Mouse (Mus musculus): ENCODE measurements around the gene Gpi1. TPM values are rescaled to one million over a fixed set of nuclear protein-coding genes. Genes with fewer than 3 reads are reported as not detected.

The Gpi1 gene
- polyA plus RNA-seq, 1 experiment from 2014 or later, result 149 TPM

GRCm38 (mm10) chr7:34252030-34252429 lies 21.9 kb upstream of the Gpi1 start:
- Histone ChIP-seq H3K27ac (replicated peaks) (no peak overlapping the region), H3K9ac (no peak overlapping the region), H3K4me1 (replicated peaks) (no peaks in the 10 kb centered on the region), H3K4me3 (replicated peaks) (no peak overlapping the region), H3K36me3 (replicated peaks) (peaks cover 90% of the 10 kb centered on the region), H3K4me2 (no peak overlapping the region), H3K27me3 (no peaks in the 10 kb centered on the region), H3K9me3 (replicated peaks) (no peaks in the 10 kb centered on the region)
- 68% methylated on average over 2 of the region's 2 CpGs for WGBS (ENCODE audit: insufficient replicate concordance)
- ATAC-seq (ENCODE audit: insufficient read depth), result no peak

- H3K27ac ChIP-seq (replicated peaks), result no peak within 1 kb of the TSS
- ATAC-seq (ENCODE audit: insufficient read depth), result no peak
- no peaks in the 10 kb centered on the region for H3K9me3 ChIP-seq (replicated peaks)
- H3K9ac ChIP-seq, result no peak within 1 kb of the TSS
- no peak within 1 kb of the TSS for H3K4me3 ChIP-seq (replicated peaks)
- no peaks in the 10 kb centered on the region for H3K4me1 ChIP-seq (replicated peaks)
- no peak within 1 kb of the TSS for H3K4me2 ChIP-seq
- 84% methylated on average over 7 of the region's 7 CpGs for WGBS (ENCODE audit: insufficient replicate concordance)
- H3K36me3 ChIP-seq (replicated peaks), result peaks cover 90% of the 10 kb centered on the region
- H3K27me3 ChIP-seq, result no peaks in the 10 kb centered on the region
Measured at GRCm38 (mm10) chr7:34250738-34251137, 20.6 kb upstream of the Gpi1 start, which contains the start of gene Gm6096. TSS of gene Gm6096 (plus strand) at chr7:34251038.

- Histone ChIP-seq H3K36me3 (replicated peaks) (peaks cover 90% of the 10 kb centered on the region), H3K9ac (no peak overlapping the region), H3K4me3 (replicated peaks) (no peak overlapping the region), H3K4me2 (no peak overlapping the region), H3K9me3 (replicated peaks) (no peaks in the 10 kb centered on the region), H3K27me3 (no peaks in the 10 kb centered on the region), H3K4me1 (replicated peaks) (no peaks in the 10 kb centered on the region), H3K27ac (replicated peaks) (no peak overlapping the region)
- ATAC-seq (ENCODE audit: insufficient read depth), result no peak
- 78% methylated on average over 3 of the region's 3 CpGs for WGBS (ENCODE audit: insufficient replicate concordance)
Measured at GRCm38 (mm10) chr7:34246870-34247499, 16.8 kb upstream of the Gpi1 start.

GRCm38 (mm10) chr7:34242176-34242575 lies 12.0 kb upstream of the Gpi1 start:
- Histone ChIP-seq H3K9ac (no peak overlapping the region), H3K36me3 (replicated peaks) (peaks cover 87% of the 10 kb centered on the region), H3K4me3 (replicated peaks) (no peak overlapping the region), H3K27me3 (no peaks in the 10 kb centered on the region), H3K27ac (replicated peaks) (no peak overlapping the region), H3K9me3 (replicated peaks) (no peaks in the 10 kb centered on the region), H3K4me1 (replicated peaks) (0 out of 2 replicates have a peak, but pooled peaks cover 1% of the 10 kb centered on the region), H3K4me2 (no peak overlapping the region)
- no peak for ATAC-seq (ENCODE audit: insufficient read depth)
- WGBS (ENCODE audit: insufficient replicate concordance), result 93% methylated on average over 11 of the region's 11 CpGs

GRCm38 (mm10) chr7:34238086-34238485 lies 8.0 kb upstream of the Gpi1 start:
- peaks cover 67% of the 10 kb centered on the region for H3K36me3 ChIP-seq (replicated peaks)
- H3K9me3 ChIP-seq (replicated peaks), result no peaks in the 10 kb centered on the region
- 82% methylated on average over 5 of the region's 5 CpGs for WGBS (ENCODE audit: insufficient replicate concordance)
- H3K4me3 ChIP-seq (replicated peaks), result no peak overlapping the region
- no peaks in the 10 kb centered on the region for H3K27me3 ChIP-seq
- peaks cover 27% of the 10 kb centered on the region for H3K4me1 ChIP-seq (replicated peaks)
- H3K27ac ChIP-seq (replicated peaks), result no peak overlapping the region
- ATAC-seq (ENCODE audit: insufficient read depth), result no peak
- no peak overlapping the region for H3K9ac ChIP-seq
- no peak overlapping the region for H3K4me2 ChIP-seq

GRCm38 (mm10) chr7:34235602-34236001 lies 5.5 kb upstream of the Gpi1 start:
- H3K4me3 ChIP-seq (replicated peaks), result no peak overlapping the region
- ATAC-seq (ENCODE audit: insufficient read depth), result no peak
- peaks cover 49% of the 10 kb centered on the region for H3K4me1 ChIP-seq (replicated peaks)
- H3K9ac ChIP-seq, result no peak overlapping the region
- 76% methylated on average over 5 of the region's 5 CpGs for WGBS (ENCODE audit: insufficient replicate concordance)
- H3K36me3 ChIP-seq (replicated peaks), result peaks cover 46% of the 10 kb centered on the region
- no peaks in the 10 kb centered on the region for H3K9me3 ChIP-seq (replicated peaks)
- H3K27ac ChIP-seq (replicated peaks), result no peak overlapping the region
- no peak overlapping the region for H3K4me2 ChIP-seq
- H3K27me3 ChIP-seq, result no peaks in the 10 kb centered on the region

- Histone ChIP-seq H3K4me3 (replicated peaks) (peak overlapping the region; percentile 62), H3K4me1 (replicated peaks) (peaks cover 55% of the 10 kb centered on the region), H3K9ac (peak overlapping the region; percentile 54), H3K36me3 (replicated peaks) (peaks cover 39% of the 10 kb centered on the region), H3K4me2 (peak overlapping the region; percentile 90), H3K9me3 (replicated peaks) (no peaks in the 10 kb centered on the region), H3K27ac (replicated peaks) (peak overlapping the region; percentile 87), H3K27me3 (no peaks in the 10 kb centered on the region)
- 1% methylated on average over 17 of the region's 17 CpGs for WGBS (ENCODE audit: insufficient replicate concordance)
- no peak for ATAC-seq (ENCODE audit: insufficient read depth)
Measured at GRCm38 (mm10) chr7:34234610-34235561, 4.8 kb upstream of the Gpi1 start.

GRCm38 (mm10) chr7:34233909-34234609 lies 3.9 kb upstream of the Gpi1 start:
- peak overlapping the region; percentile 62 for H3K4me3 ChIP-seq (replicated peaks)
- H3K36me3 ChIP-seq (replicated peaks), result peaks cover 31% of the 10 kb centered on the region
- H3K9ac ChIP-seq, result peak overlapping the region; percentile 54
- H3K27ac ChIP-seq (replicated peaks), result peak overlapping the region; percentile 87
- ATAC-seq (ENCODE audit: insufficient read depth), result peak; percentile 89
- H3K9me3 ChIP-seq (replicated peaks), result no peaks in the 10 kb centered on the region
- H3K4me1 ChIP-seq (replicated peaks), result peaks cover 64% of the 10 kb centered on the region
- H3K27me3 ChIP-seq, result no peaks in the 10 kb centered on the region
- peak overlapping the region; percentile 90 for H3K4me2 ChIP-seq
- WGBS (ENCODE audit: insufficient replicate concordance), result under 1% methylated on average over 46 of the region's 46 CpGs

GRCm38 (mm10) chr7:34232785-34233725 lies 2.9 kb upstream of the Gpi1 start:
- peak overlapping the region; percentile 54 for H3K9ac ChIP-seq
- H3K36me3 ChIP-seq (replicated peaks), result peaks cover 21% of the 10 kb centered on the region
- no peaks in the 10 kb centered on the region for H3K9me3 ChIP-seq (replicated peaks)
- peak overlapping the region; percentile 90 for H3K4me2 ChIP-seq
- ATAC-seq (ENCODE audit: insufficient read depth), result no peak
- H3K27me3 ChIP-seq, result no peaks in the 10 kb centered on the region
- peak overlapping the region; percentile 87 for H3K27ac ChIP-seq (replicated peaks)
- peak overlapping the region; percentile 62 for H3K4me3 ChIP-seq (replicated peaks)
- 36% methylated on average over 7 of the region's 7 CpGs for WGBS (ENCODE audit: insufficient replicate concordance)
- H3K4me1 ChIP-seq (replicated peaks), result peaks cover 74% of the 10 kb centered on the region

GRCm38 (mm10) chr7:34229691-34230111 lies 435 bp downstream of the Gpi1 start:
- Histone ChIP-seq H3K4me2 (peak overlapping the region; percentile 96), H3K4me1 (replicated peaks) (peaks cover 89% of the 10 kb centered on the region), H3K36me3 (replicated peaks) (peaks cover 30% of the 10 kb centered on the region), H3K4me3 (replicated peaks) (peak overlapping the region; percentile 76), H3K9ac (peak overlapping the region; percentile 77), H3K9me3 (replicated peaks) (no peaks in the 10 kb centered on the region), H3K27me3 (no peaks in the 10 kb centered on the region), H3K27ac (replicated peaks) (peak overlapping the region; percentile 77)
- WGBS (ENCODE audit: insufficient replicate concordance), result 0% methylated on average over 19 of the region's 19 CpGs
- ATAC-seq (ENCODE audit: insufficient read depth), result 0 out of 2 replicates have a peak, but pooled peaks have one; percentile 1

Measured in liver, embryonic 15.5 days (tissue).